Mouse (Mus musculus) myocyte (in vitro differentiated cells): Measurements from ENCODE around the gene Ssh2. TPM values are rescaled to one million over a fixed set of nuclear protein-coding genes. Genes with fewer than 3 reads are reported as not detected.

Experiments
- H3K27me3 ChIP-seq: one replicate; pipeline ENCODE4 v1.6.1; 2011; ENCODE audit not compliant: control insufficient read depth, insufficient read depth, insufficient read length
- H3K36me3 ChIP-seq: one replicate; pipeline ENCODE4 v1.6.1; 2011; ENCODE audit not compliant: control insufficient read depth, insufficient read depth
- H3K4me2 ChIP-seq: one replicate; pipeline ENCODE4 v1.6.1; 2011; ENCODE audit warnings: low read depth, control low read depth
- H3K4me3 ChIP-seq: one replicate; pipeline ENCODE4 v1.5.1; 2011; ENCODE audit warnings: mild to moderate bottlenecking, control low read depth, moderate library complexity
- H3K79me2 ChIP-seq: one replicate; pipeline ENCODE4 v1.6.1; 2011; ENCODE audit not compliant: control insufficient read depth, insufficient read depth
- H3ac ChIP-seq: one replicate; pipeline ENCODE4 v1.6.1; 2011; ENCODE audit not compliant: control insufficient read depth, insufficient read length
- CEBPB ChIP-seq: IDR thresholded peaks from 2 replicates; pipeline ENCODE4 v1.6.1; 2011; ENCODE audit warnings: mild to moderate bottlenecking, moderate library complexity; ENCODE audit not compliant: poor library complexity, insufficient read depth, severe bottlenecking
- E2F4 ChIP-seq: IDR thresholded peaks from one replicate; pipeline ENCODE4 v1.6.1; 2011; ENCODE audit warnings: mild to moderate bottlenecking, control low read depth, moderate library complexity; ENCODE audit not compliant: insufficient read depth
- MAX ChIP-seq: IDR thresholded peaks from one replicate; pipeline ENCODE4 v1.6.1; 2011; ENCODE audit warnings: low read depth, mild to moderate bottlenecking, control low read depth
- MYOD1 ChIP-seq, 3 experiments: IDR thresholded peaks; one replicate each; pipeline ENCODE4 v1.6.1; 2011; ENCODE audit warnings: control low read depth in 2 of 3, low read depth in 2 of 3, mild to moderate bottlenecking in 2 of 3, moderate library complexity in 1 of 3; ENCODE audit not compliant: insufficient read length in 2 of 3, control insufficient read depth in 1 of 3
- MYOG ChIP-seq, 3 experiments: IDR thresholded peaks; one replicate each; pipeline ENCODE4 v1.6.1; 2011; ENCODE audit warnings: control low read depth in 2 of 3, low read depth in 2 of 3, mild to moderate bottlenecking in 2 of 3; ENCODE audit not compliant: insufficient read length in 2 of 3, control insufficient read depth in 1 of 3, insufficient read depth in 1 of 3
- POLR2A ChIP-seq: IDR thresholded peaks from one replicate; pipeline ENCODE4 v1.6.1; 2011; ENCODE audit warnings: low read depth, mild to moderate bottlenecking, control low read depth, moderate library complexity; ENCODE audit not compliant: insufficient read length
- POLR2AphosphoS2 ChIP-seq: IDR thresholded peaks from one replicate; pipeline ENCODE4 v1.6.1; 2011; ENCODE audit warnings: low read depth, control low read depth; ENCODE audit not compliant: insufficient read length
- REST ChIP-seq: IDR thresholded peaks from one replicate; pipeline ENCODE4 v1.6.1; 2011; ENCODE audit warnings: mild to moderate bottlenecking, control low read depth, moderate library complexity; ENCODE audit not compliant: insufficient read depth, insufficient read length
- SRF ChIP-seq: IDR thresholded peaks from one replicate; pipeline ENCODE4 v1.6.1; 2011; ENCODE audit warnings: low read depth; ENCODE audit not compliant: control insufficient read depth, insufficient read length
- TCF12 ChIP-seq: IDR thresholded peaks from one replicate; pipeline ENCODE4 v1.6.1; 2011; ENCODE audit warnings: mild to moderate bottlenecking, control low read depth; ENCODE audit not compliant: poor library complexity, insufficient read depth, severe bottlenecking
- TCF3 ChIP-seq: IDR thresholded peaks from one replicate; pipeline ENCODE4 v1.6.1; 2011; ENCODE audit warnings: low read depth, control low read depth; ENCODE audit not compliant: insufficient read length
- USF1 ChIP-seq: IDR thresholded peaks from one replicate; pipeline ENCODE4 v1.6.1; 2011; ENCODE audit warnings: low read depth, mild to moderate bottlenecking, control low read depth, moderate library complexity
- polyA plus RNA-seq: library from polyadenylated mRNA; unstranded; fragments of >200 nt; fragmentation: generic; extraction: Trizol; gene quantifications from one replicate; pipeline ENCODE4 v1.2.1, GENCODE M21; 2012; ENCODE audit warnings: missing spikeins

Ssh2 gene
- polyA plus RNA-seq, 1 experiment, result 4.8 TPM

DNA sequence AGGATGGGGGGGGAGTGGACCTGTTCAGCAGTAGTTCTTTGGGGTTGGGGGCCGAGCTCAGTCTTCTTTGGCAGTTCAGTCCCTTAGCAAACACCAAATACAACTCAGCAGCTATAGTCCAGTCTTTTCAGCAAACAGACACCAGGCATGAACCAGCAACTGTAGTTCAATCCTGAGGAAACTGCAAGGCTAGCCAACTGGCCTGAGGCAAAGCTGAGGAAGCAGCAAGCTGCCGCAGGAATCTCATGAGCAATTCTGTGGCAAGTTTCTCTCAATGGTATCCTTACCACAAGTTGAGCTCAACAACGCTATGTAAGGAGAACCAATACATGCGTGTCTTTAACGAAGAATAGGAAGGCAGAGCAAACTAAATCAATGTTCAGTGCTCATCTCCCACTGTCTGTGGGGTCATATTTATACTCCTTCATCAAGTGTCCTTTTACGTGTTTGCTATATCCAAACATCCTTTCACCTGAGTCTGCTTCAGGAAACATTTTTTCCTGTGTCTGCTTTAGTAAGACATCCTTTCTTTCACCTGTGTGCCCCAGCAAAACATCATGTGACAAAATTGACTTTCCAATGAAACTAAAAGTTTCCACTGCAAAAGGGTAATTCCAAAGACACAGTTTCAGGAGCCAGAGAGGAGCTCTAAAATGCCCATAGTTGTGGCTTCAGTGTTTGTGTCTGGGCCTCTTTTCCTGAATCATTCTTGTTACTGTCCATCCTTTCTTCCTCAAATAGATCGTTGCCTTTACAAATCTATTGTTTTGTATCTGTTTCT lies 24.6 kb downstream of the Ssh2 start:
- TF ChIP-seq MYOD1 (IDR thresholded peaks at IDR 0.05; ENCODE audit: control insufficient read depth in 1 of 3, insufficient read length in 2 of 3, low read depth in 2 of 3), result no peak
- TF ChIP-seq TCF12, result no peak
- no peak for TF ChIP-seq MYOG (IDR thresholded peaks at IDR 0.05; ENCODE audit: control insufficient read depth in 1 of 3, insufficient read depth in 1 of 3, insufficient read length in 2 of 3, low read depth in 2 of 3)
- no peak for TF ChIP-seq REST
- TF ChIP-seq E2F4, result no peak
- no peak for TF ChIP-seq TCF3
- no peak for TF ChIP-seq POLR2A
- no peak for TF ChIP-seq MAX
- no peak for TF ChIP-seq CEBPB
- TF ChIP-seq SRF, result no peak
- TF ChIP-seq POLR2AphosphoS2, result no peak
- TF ChIP-seq USF1, result no peak
- H3K79me2 ChIP-seq, result no peaks in the 10 kb centered on the region

DNA sequence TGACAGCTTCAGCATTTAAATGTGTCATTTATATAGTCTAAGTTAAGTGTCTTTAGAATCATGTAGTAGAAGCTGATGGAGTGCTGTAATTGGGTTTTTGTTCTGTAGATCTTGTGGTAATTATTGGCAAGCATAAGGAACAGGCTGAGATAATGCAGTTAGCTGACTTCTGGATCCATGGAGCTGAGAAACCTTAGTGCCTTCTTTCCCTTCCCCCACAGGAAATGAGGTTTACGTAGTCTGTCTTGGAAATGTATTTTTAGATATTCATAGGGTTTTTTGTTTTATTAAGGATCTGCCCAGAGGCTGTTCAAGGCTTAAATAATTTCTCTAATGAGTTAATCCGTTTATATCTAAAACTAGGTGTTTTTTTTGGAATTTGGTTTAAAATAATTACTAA lies 26.8 kb downstream of the Ssh2 start:
- peak overlapping the region; percentile 28 for H3K4me2 ChIP-seq
- no peak overlapping the region for H3ac ChIP-seq
- no peak for TF ChIP-seq USF1
- no peak for TF ChIP-seq TCF3
- TF ChIP-seq POLR2A, result no peak
- no peak for TF ChIP-seq MAX
- no peak for TF ChIP-seq MYOG (IDR thresholded peaks at IDR 0.05; ENCODE audit: control insufficient read depth in 1 of 3, insufficient read depth in 1 of 3, insufficient read length in 2 of 3, low read depth in 2 of 3)
- TF ChIP-seq TCF12, result no peak
- no peak for TF ChIP-seq E2F4
- no peak for TF ChIP-seq SRF
- TF ChIP-seq MYOD1 (IDR thresholded peaks at IDR 0.05; ENCODE audit: control insufficient read depth in 1 of 3, insufficient read length in 2 of 3, low read depth in 2 of 3), result no peak
- TF ChIP-seq REST, result no peak
- no peak for TF ChIP-seq CEBPB
- TF ChIP-seq POLR2AphosphoS2, result no peak
- no peaks in the 10 kb centered on the region for H3K27me3 ChIP-seq
- H3K4me3 ChIP-seq, result no peak overlapping the region
- no peaks in the 10 kb centered on the region for H3K36me3 ChIP-seq
- H3K79me2 ChIP-seq, result no peaks in the 10 kb centered on the region

More for the DNA sequence above, 24.6 kb downstream of the Ssh2 start:
- H3K4me3 ChIP-seq, result no peak overlapping the region
- H3K4me2 ChIP-seq, result no peak overlapping the region
- no peak overlapping the region for H3ac ChIP-seq
- H3K36me3 ChIP-seq, result no peaks in the 10 kb centered on the region
- no peaks in the 10 kb centered on the region for H3K27me3 ChIP-seq

- TF ChIP-seq TCF12 (no peak), CEBPB (no peak), E2F4 (no peak), POLR2A (no peak)
- Histone ChIP-seq H3K79me2 (no peaks in the 10 kb centered on the region), H3K4me3 (no peak overlapping the region), H3K4me2 (no peak overlapping the region), H3ac (no peak overlapping the region), H3K36me3 (no peaks in the 10 kb centered on the region), H3K27me3 (no peaks in the 10 kb centered on the region)
Measured at GRCm38 (mm10) chr11:77252826-77253225, 36.7 kb downstream of the Ssh2 start.

- H3K36me3 ChIP-seq, result no peaks in the 10 kb centered on the region
- H3K27me3 ChIP-seq, result no peaks in the 10 kb centered on the region
- no peak overlapping the region for H3ac ChIP-seq
- H3K79me2 ChIP-seq, result no peaks in the 10 kb centered on the region
- no peak overlapping the region for H3K4me2 ChIP-seq
- H3K4me3 ChIP-seq, result no peak overlapping the region
- TF ChIP-seq POLR2AphosphoS2 (no peak), TCF3 (no peak), TCF12 (no peak), MAX (no peak), SRF (no peak), POLR2A (no peak), CEBPB (no peak), MYOG (IDR thresholded peaks at IDR 0.05; ENCODE audit: control insufficient read depth in 1 of 3, insufficient read depth in 1 of 3, insufficient read length in 2 of 3, low read depth in 2 of 3) (no peak), E2F4 (no peak)
Measured at GRCm38 (mm10) chr11:77259441-77259840, 43.4 kb downstream of the Ssh2 start.

GRCm38 (mm10) chr11:77267401-77267800 lies 51.3 kb downstream of the Ssh2 start:
- no peaks in the 10 kb centered on the region for H3K36me3 ChIP-seq
- no peak overlapping the region for H3K4me2 ChIP-seq
- no peaks in the 10 kb centered on the region for H3K27me3 ChIP-seq
- TF ChIP-seq POLR2AphosphoS2 (no peak), E2F4 (no peak), USF1 (no peak), MAX (no peak), SRF (no peak), MYOG (IDR thresholded peaks at IDR 0.05; ENCODE audit: control insufficient read depth in 1 of 3, insufficient read depth in 1 of 3, insufficient read length in 2 of 3, low read depth in 2 of 3) (no peak), CEBPB (no peak), POLR2A (no peak), MYOD1 (IDR thresholded peaks at IDR 0.05; ENCODE audit: control insufficient read depth in 1 of 3, insufficient read length in 2 of 3, low read depth in 2 of 3) (no peak), REST (no peak), TCF12 (no peak), TCF3 (no peak)
- no peak overlapping the region for H3ac ChIP-seq
- no peaks in the 10 kb centered on the region for H3K79me2 ChIP-seq
- no peak overlapping the region for H3K4me3 ChIP-seq
